Mouse (Mus musculus): ENCODE measurements around the gene Sod2. TPM values are rescaled to one million over a fixed set of nuclear protein-coding genes. Genes with fewer than 3 reads are reported as not detected.

Sod2 gene
- polyA plus RNA-seq, 1 experiment, result 285 TPM

Other genes starting within 250 kb of the Sod2 start
- 26.8 and 27.5 TPM in 2 replicates for gene Igf2r, start 237.2 kb upstream of the Sod2 start, polyA plus RNA-seq (2012; rRNA removed)
- 0.12 TPM in 1 of 2 replicates, not detected in the other for gene Mas1, start 138.7 kb upstream of the Sod2 start, polyA plus RNA-seq (2012; rRNA removed)
- 0.09 and 0.31 TPM in 2 replicates for gene Mrgprh, start 130.8 kb upstream of the Sod2 start, polyA plus RNA-seq (2012; rRNA removed)
- gene Pnldc1, start 96.6 kb upstream of the Sod2 start, polyA plus RNA-seq (2012; rRNA removed), result 1.3 and 1.9 TPM in 2 replicates
- gene Tcp1, start 91.1 kb upstream of the Sod2 start, polyA plus RNA-seq (2012; rRNA removed), result 39.7 and 47.7 TPM in 2 replicates
- 18.8 and 19.3 TPM in 2 replicates for gene Mrpl18, start 90.5 kb upstream of the Sod2 start, polyA plus RNA-seq (2012; rRNA removed)
- gene Acat3, start 66.2 kb upstream of the Sod2 start, polyA plus RNA-seq (2012; rRNA removed), result 0.24 and 0.51 TPM in 2 replicates
- 13.0 and 19.4 TPM in 2 replicates for gene Acat2, start 46.1 kb upstream of the Sod2 start, polyA plus RNA-seq (2012; rRNA removed)
- 16.1 and 19.4 TPM in 2 replicates for gene Wtap, start 12.7 kb upstream of the Sod2 start, polyA plus RNA-seq (2012; rRNA removed)
- not detected in 2 replicates for gene Gpr31b, start 45.5 kb downstream of the Sod2 start, polyA plus RNA-seq (2012; rRNA removed)
- 0.07 and 0.13 TPM in 2 replicates for gene Tcp10b, start 54.3 kb downstream of the Sod2 start, polyA plus RNA-seq (2012; rRNA removed)
- 0.22 TPM in 1 of 2 replicates, not detected in the other for gene Unc93a, start 125.0 kb downstream of the Sod2 start, polyA plus RNA-seq (2012; rRNA removed)
- not detected in 2 replicates for gene Smok2a, start 214.3 kb downstream of the Sod2 start, polyA plus RNA-seq (2012; rRNA removed)
- gene Smok2b, start 223.4 kb downstream of the Sod2 start, polyA plus RNA-seq (2012; rRNA removed), result not detected in 2 replicates

Data from lung, adult 2 months (tissue).